Mouse (Mus musculus) cerebellum, adult 2 months (tissue): ENCODE measurements around the gene Mrgprg.

Source experiments
- CTCF ChIP-seq: fragments of 200-500 bp; IDR thresholded peaks from 2 replicates; pipeline ENCODE4 v1.5.1; 2011; ENCODE audit warnings: low read depth, mild to moderate bottlenecking, control low read depth, low read length, moderate library complexity, borderline replicate concordance; ENCODE audit not compliant: insufficient read depth
- POLR2A ChIP-seq: fragments of 200-500 bp; IDR thresholded peaks from 2 replicates; pipeline ENCODE4 v1.6.1; 2011; ENCODE audit warnings: low read length, control low read depth, borderline replicate concordance; ENCODE audit not compliant: insufficient read depth

GRCm38 (mm10) chr7:143748041-143748868 is 18.5 kb downstream of the Mrgprg start:
- TF ChIP-seq CTCF, result peak; percentile 84
- no peak for TF ChIP-seq POLR2A
